Mouse (Mus musculus): Measurements from ENCODE around the gene Cyp4f13. TPM values are rescaled to one million over a fixed set of nuclear protein-coding genes. Genes with fewer than 3 reads are reported as not detected.
A peak's percentile ranks its signal among the peaks of the same experiment; 100 is the strongest.

The Cyp4f13 gene
- total RNA-seq (2021): 10 to 100 TPM; 23.7 to 27.6 TPM
- long read RNA-seq, experiment 1, transcript Cyp4f13-201 (13 exons, 1,752 nt): major isoform, 8 of 14 reads
- long read RNA-seq, experiment 1, partial matches to known transcripts: 2 of 14 reads
- long read RNA-seq, experiment 1, other reads (novel, unspliced or antisense): 4 of 14 reads
- long read RNA-seq, experiment 2, transcript Cyp4f13-201 (13 exons, 1,752 nt): major isoform, 6 of 11 reads
- long read RNA-seq, experiment 2, partial matches to known transcripts: 0 of 11 reads
- long read RNA-seq, experiment 2, other reads (novel, unspliced or antisense): 4 of 11 reads

- TF ChIP-seq CTCF (conservative IDR thresholded peaks at IDR 0.05): no peak
- peak; percentile 93 to 96 for DNase-seq (ENCODE audit: low spot score in 2 of 2)
- Histone ChIP-seq H3K4me3 (peak within 1 kb of the TSS; percentile 81), H3K27ac (peak within 1 kb of the TSS; percentile 90)
Measured at GRCm38 (mm10) chr17:32947215-32947914, at the start of gene Cyp4f13. TSS of gene Cyp4f13 (minus strand) at chr17:32947402.

DNA sequence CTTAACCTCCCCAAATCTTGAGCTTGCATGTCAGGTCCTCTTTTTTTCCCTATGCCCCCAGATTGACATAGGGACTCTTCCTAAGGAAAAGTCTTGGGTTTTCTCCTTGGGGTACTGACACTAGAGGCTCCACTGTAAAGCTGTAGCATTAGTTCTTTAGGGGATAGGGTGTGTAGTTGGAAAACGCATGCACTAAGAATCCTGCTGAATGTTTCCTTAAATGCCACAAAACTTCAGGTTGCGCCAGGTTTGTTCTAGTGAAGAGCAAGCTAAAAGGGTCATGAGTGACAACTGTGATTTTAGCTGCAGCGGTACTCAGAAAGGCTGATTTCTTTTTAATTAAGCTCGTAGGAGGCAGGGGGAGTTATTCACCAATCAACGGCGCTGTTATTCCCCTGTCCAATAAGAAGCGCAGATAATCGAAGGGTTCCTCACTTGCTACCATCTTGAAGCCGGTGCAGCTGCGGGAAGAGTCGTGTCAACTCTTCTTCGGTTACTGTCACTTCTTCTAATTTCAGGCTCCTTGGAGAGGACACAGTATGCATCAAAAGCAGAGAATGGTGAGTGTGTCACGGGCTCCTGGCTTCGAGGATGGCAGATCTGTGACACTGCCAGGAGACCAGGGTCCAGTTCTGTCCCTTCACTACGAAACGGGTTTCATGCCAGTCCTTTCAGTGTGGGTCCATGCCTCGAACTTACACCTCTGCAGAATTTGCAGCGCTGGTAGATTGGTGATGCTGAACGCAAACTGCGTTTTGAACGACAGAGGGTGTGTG is 45.7 kb upstream of the Cyp4f13 start, which contains the start of gene Zfp952:
Gene Zfp952 (plus strand): TSS at position 431 of the 776 bp plus-strand sequence.
- TF ChIP-seq CTCF (conservative IDR thresholded peaks at IDR 0.05): no peak
- H3K27ac ChIP-seq: peak within 1 kb of the TSS; percentile 87
- H3K4me3 ChIP-seq: peak within 1 kb of the TSS; percentile 91
- DNase-seq (ENCODE audit: low spot score in 2 of 2): peak; percentile 86 to 91

- no peak overlapping the region for H3K27ac ChIP-seq
- peak; percentile 68 for TF ChIP-seq CTCF (conservative IDR thresholded peaks at IDR 0.05)
- peak overlapping the region; percentile 91 for H3K4me3 ChIP-seq
- no peak for DNase-seq (ENCODE audit: low spot score in 2 of 2)
Measured at GRCm38 (mm10) chr17:32991965-32992698, 44.9 kb upstream of the Cyp4f13 start.

DNA sequence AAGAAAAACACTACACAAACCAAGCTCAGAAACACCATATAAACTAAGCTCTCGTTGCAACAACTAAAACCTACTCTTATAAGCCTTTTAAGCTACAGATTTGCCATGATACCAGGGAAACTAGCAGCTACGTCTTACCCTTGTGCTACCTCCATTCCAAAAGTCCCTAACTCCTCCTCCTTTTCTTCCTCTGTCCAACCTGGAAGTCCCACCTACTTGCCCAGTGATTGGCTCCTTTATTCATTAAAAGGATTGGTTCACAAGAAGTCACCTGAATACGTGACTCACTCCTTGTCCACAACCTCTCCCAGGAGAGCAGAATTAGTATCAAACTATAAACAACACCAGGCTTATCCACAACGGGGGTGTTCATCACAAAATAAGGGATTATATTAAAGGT is 39.1 kb upstream of the Cyp4f13 start:
- DNase-seq (ENCODE audit: low spot score in 2 of 2): no peak
- no peak for TF ChIP-seq CTCF (conservative IDR thresholded peaks at IDR 0.05)
- H3K4me3 ChIP-seq: no peak overlapping the region
- H3K27ac ChIP-seq: no peak overlapping the region

- no peak overlapping the region for H3K4me3 ChIP-seq
- no peak for TF ChIP-seq CTCF (conservative IDR thresholded peaks at IDR 0.05)
Measured at GRCm38 (mm10) chr17:32981361-32981760, 34.2 kb upstream of the Cyp4f13 start.

DNA sequence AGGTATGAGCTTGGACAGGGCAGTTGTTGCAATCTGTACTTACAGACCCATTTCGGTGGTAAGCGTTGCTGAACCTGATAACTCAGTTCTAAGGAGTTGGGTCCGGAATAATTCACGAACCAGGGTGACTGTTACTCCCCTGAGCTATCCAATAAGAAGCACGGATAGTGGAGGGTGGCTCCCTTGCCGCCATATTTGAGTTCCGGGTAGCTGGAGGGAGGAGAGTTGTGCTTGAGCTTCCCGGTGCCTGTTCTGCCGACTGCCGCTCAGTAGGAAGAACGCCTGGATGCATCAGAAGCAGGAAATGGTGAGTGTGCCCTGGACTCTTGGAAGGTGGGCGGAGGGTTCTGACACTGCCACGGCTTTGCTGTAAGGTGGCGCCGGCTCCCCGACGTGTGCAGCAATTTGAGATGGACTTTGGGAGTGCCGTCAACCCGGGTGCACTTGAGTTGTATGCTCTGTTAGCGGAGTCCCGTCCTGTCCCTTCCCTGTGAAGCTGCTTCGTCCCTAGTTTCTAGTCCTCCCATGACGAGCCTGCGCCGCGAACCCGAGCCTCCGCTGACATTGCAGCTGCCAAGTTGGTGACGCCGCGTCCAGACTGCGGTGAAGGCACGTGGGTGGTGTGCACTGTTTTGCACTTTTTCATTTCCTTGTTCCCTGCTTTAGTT is 18.6 kb upstream of the Cyp4f13 start, which contains the start of gene Zfp472:
Gene Zfp472 (plus strand): TSS at position 192 of the 668 bp plus-strand sequence.
- peak; percentile 94 to 95 for DNase-seq (ENCODE audit: low spot score in 2 of 2)
- TF ChIP-seq CTCF (conservative IDR thresholded peaks at IDR 0.05): no peak
- Histone ChIP-seq H3K4me3 (peak within 1 kb of the TSS; percentile 84), H3K27ac (peak within 1 kb of the TSS; percentile 76)

More at GRCm38 (mm10) chr17:32981361-32981760, 34.2 kb upstream of the Cyp4f13 start:
- no peak overlapping the region for H3K27ac ChIP-seq
- DNase-seq (ENCODE audit: low spot score in 2 of 2): no peak

GRCm38 (mm10) chr17:32965253-32965622 is 18.0 kb upstream of the Cyp4f13 start:
- DNase-seq (ENCODE audit: low spot score in 2 of 2): no peak
- Histone ChIP-seq H3K27ac (peak overlapping the region; percentile 76), H3K4me3 (peak overlapping the region; percentile 84)
- TF ChIP-seq CTCF (conservative IDR thresholded peaks at IDR 0.05): peak; percentile 64

DNA sequence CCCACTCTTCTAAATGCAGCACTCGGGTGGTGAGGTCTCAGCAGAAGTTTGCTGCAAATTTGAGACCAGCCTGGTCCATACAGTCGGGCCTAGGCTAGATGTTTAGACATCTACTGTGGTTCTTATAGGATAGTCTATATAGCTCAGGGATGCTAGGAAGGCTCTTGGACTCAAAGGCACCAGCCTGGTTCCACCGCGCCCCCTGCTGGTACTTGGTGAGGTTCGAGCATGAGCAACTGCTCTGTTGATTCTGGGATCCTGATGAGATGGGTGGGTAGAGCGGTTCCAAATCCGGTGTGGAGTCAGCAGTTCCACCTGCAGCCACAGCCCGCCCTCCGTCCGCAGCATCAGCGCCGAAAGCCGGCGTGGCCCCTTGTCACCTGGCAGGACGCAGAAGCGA is 4.2 kb upstream of the Cyp4f13 start:
- peak; percentile 76 to 91 for DNase-seq (ENCODE audit: low spot score in 2 of 2)
- no peak overlapping the region for H3K27ac ChIP-seq
- peak overlapping the region; percentile 14; the same call in 1 of the 2 replicates for H3K4me3 ChIP-seq
- peak; percentile 88 for TF ChIP-seq CTCF (conservative IDR thresholded peaks at IDR 0.05)

- no peak overlapping the region for H3K27ac ChIP-seq
- no peak for DNase-seq (ENCODE audit: low spot score in 2 of 2)
- no peak for TF ChIP-seq CTCF (conservative IDR thresholded peaks at IDR 0.05)
- no peak overlapping the region for H3K4me3 ChIP-seq
Measured at GRCm38 (mm10) chr17:32951006-32951405, 3.8 kb upstream of the Cyp4f13 start.

DNA sequence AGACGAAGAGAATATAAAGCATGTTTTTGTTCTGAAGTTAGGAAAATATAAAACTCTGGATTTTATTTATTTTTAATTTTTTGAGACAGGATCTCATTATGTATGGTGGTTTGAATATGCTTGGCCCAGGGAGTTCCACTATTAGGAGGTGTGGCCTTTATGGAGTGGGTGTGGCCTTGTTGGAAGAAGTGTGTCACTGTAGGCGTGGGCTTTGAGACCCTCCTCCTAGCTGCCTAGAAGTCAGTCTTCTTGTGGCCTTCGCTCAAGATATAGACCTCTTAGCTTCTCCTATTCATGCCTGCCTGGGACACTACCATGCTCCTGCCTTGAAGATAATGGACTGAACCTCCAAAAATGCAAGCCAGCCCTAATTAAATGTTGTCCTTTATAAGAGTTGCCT is 2.9 kb upstream of the Cyp4f13 start:
- H3K4me3 ChIP-seq: no peak overlapping the region
- no peak for DNase-seq (ENCODE audit: low spot score in 2 of 2)
- no peak for TF ChIP-seq CTCF (conservative IDR thresholded peaks at IDR 0.05)
- no peak overlapping the region for H3K27ac ChIP-seq

GRCm38 (mm10) chr17:32946716-32947115 is 486 bp downstream of the Cyp4f13 start:
- TF ChIP-seq CTCF (conservative IDR thresholded peaks at IDR 0.05): no peak
- H3K4me3 ChIP-seq: peak overlapping the region; percentile 81
- peak overlapping the region; percentile 90 for H3K27ac ChIP-seq
- DNase-seq (ENCODE audit: low spot score in 2 of 2): no peak

Data from layer of hippocampus, adult 2 months (tissue).